8 mouse cellular contexts compared by ENCODE assay signal in genomic region chr11:98837231-98837704, GRCm38 (mm10). TPM values are rescaled to one million over a fixed set of nuclear protein-coding genes. Genes with fewer than 3 reads are reported as not detected.
DNase-seq lines count a peak whose midpoint lies in the region; ATAC-seq and TF ChIP-seq lines count a peak whose summit lies in the region.

No protein-coding gene starts in this region.

- no peaks in the 10 kb centered on the region for H3K9me3 ChIP-seq in hindbrain, embryonic 16.5 days (ENCODE audit: control insufficient read depth, low read length)
- H3K9me3 ChIP-seq in midbrain, embryonic 16.5 days (replicated peaks; ENCODE audit: control insufficient read depth, low read length, poor library complexity, severe bottlenecking), result no peaks in the 10 kb centered on the region

- peak overlapping the region; percentile 95 for H3K9ac ChIP-seq in hindbrain, embryonic 16.5 days (ENCODE audit: low read depth, low read length)
- peak overlapping the region; percentile 87 for H3K9ac ChIP-seq in midbrain, embryonic 16.5 days (ENCODE audit: low read depth, low read length)

- H3K4me3 ChIP-seq in gastrocnemius, adult 2 months, result peak overlapping the region; percentile 91
- H3K4me3 ChIP-seq in hindbrain, embryonic 16.5 days (ENCODE audit: low read length), result peak overlapping the region; percentile 75
- peak overlapping the region; percentile 74 for H3K4me3 ChIP-seq in midbrain, embryonic 16.5 days (ENCODE audit: low read depth, low read length)

- peaks cover 25% of the 10 kb centered on the region for H3K4me1 ChIP-seq in hindbrain, embryonic 16.5 days (ENCODE audit: control insufficient read depth, insufficient read depth, low read depth, low read length)
- peaks cover 18% of the 10 kb centered on the region; the same call in 1 of the 2 replicates for H3K4me1 ChIP-seq in midbrain, embryonic 16.5 days (ENCODE audit: control insufficient read depth, insufficient read depth, low read length)

- TF ChIP-seq CTCF in gastrocnemius, adult 2 months (IDR thresholded peaks at IDR 0.05), result no peak

- DNase-seq in gastrocnemius, adult 2 months, result peak; percentile 32
- no peak for DNase-seq in gastrocnemius, postnatal 14 days
- DNase-seq in retina, embryonic 14.5 days (ENCODE audit: low spot score), result peak; percentile 44
- DNase-seq in retina, postnatal 1 day, result no peak
- no peak for DNase-seq in T-cell, adult 2 months (ENCODE audit: low spot score)

- ATAC-seq in hindbrain, embryonic 16.5 days, result peak; percentile 43
- peak; percentile 72 for ATAC-seq in midbrain, embryonic 16.5 days
- ATAC-seq in activated CD4-positive, CD25-positive, alpha-beta regulatory T cell, adult 4 months, result no peak

- peaks cover 10% of the 10 kb centered on the region for H3K36me3 ChIP-seq in hindbrain, embryonic 16.5 days (ENCODE audit: control insufficient read depth, insufficient read depth, low read length)
- H3K36me3 ChIP-seq in midbrain, embryonic 16.5 days (ENCODE audit: control insufficient read depth, insufficient read depth, low read length), result peaks cover 13% of the 10 kb centered on the region

- intact Hi-C loops in gastrocnemius, adult 2 months (cut with DNase I), result no loop called here
- intact Hi-C loops in gastrocnemius, postnatal 14 days (cut with DNase I; ENCODE audit: low total_unique reads), result no loop called here

- no peaks in the 10 kb centered on the region for H3K27me3 ChIP-seq in hindbrain, embryonic 16.5 days (replicated peaks; ENCODE audit: control insufficient read depth, insufficient read depth, low read length)
- H3K27me3 ChIP-seq in midbrain, embryonic 16.5 days (ENCODE audit: control insufficient read depth, insufficient read depth, low read depth, low read length), result no peaks in the 10 kb centered on the region

- peak overlapping the region; percentile 75; the same call in 1 of the 2 replicates for H3K27ac ChIP-seq in gastrocnemius, adult 2 months
- H3K27ac ChIP-seq in hindbrain, embryonic 16.5 days (ENCODE audit: low read depth, low read length), result peak overlapping the region; percentile 84
- peak overlapping the region; percentile 69 for H3K27ac ChIP-seq in midbrain, embryonic 16.5 days (ENCODE audit: low read length)

- under 1% methylated on average over 11 of the region's 29 CpGs for WGBS in hindbrain, embryonic 16.5 days
- 2% methylated on average over 23 of the region's 29 CpGs for WGBS in midbrain, embryonic 16.5 days

- H3K4me2 ChIP-seq in hindbrain, embryonic 16.5 days (ENCODE audit: low read length), result peak overlapping the region; percentile 92
- H3K4me2 ChIP-seq in midbrain, embryonic 16.5 days (ENCODE audit: low read length), result peak overlapping the region; percentile 70

RNA-seq across cellular contexts. Expression of gene Rapgefl1, which starts 0.7 kb away (rescaled TPM):
- under 1 TPM; 0.22 to 0.26 TPM for total RNA-seq in gastrocnemius, adult 2 months (2021)
- 1 to 10 TPM in 1 of 2 experiments, under 1 TPM in 1; 0.49 to 1.1 TPM for total RNA-seq in gastrocnemius, postnatal 14 days (2021)
- 11.6 and 13.0 TPM in 2 replicates for polyA plus RNA-seq in hindbrain, embryonic 16.5 days (2015; fragmentation: Nextera tagmentation; extraction: Ambion mirVana)
- polyA plus RNA-seq in midbrain, embryonic 16.5 days (2015; fragmentation: Nextera tagmentation; extraction: Ambion mirVana), result 9.6 and 10.6 TPM in 2 replicates
- polyA plus RNA-seq in activated CD4-positive, CD25-positive, alpha-beta regulatory T cell, adult 4 months (2017; shearing (Covaris generic)), result under 1 TPM in 1 of 2 experiments, not detected in 1; 0.15 TPM

RNA-seq across cellular contexts. Expression of gene Wipf2, which starts 26.2 kb away (rescaled TPM):
- total RNA-seq in gastrocnemius, adult 2 months (2021), result 1 to 10 TPM; 6.1 to 6.6 TPM
- 1 to 10 TPM; 4.4 to 4.6 TPM for total RNA-seq in gastrocnemius, postnatal 14 days (2021)
- polyA plus RNA-seq in hindbrain, embryonic 16.5 days (2015; fragmentation: Nextera tagmentation; extraction: Ambion mirVana), result 4.1 and 4.2 TPM in 2 replicates
- 4.5 and 4.7 TPM in 2 replicates for polyA plus RNA-seq in midbrain, embryonic 16.5 days (2015; fragmentation: Nextera tagmentation; extraction: Ambion mirVana)
- polyA plus RNA-seq in activated CD4-positive, CD25-positive, alpha-beta regulatory T cell, adult 4 months (2017; shearing (Covaris generic)), result 10 to 100 TPM; 10.9 to 12.3 TPM

RNA-seq across cellular contexts. Expression of gene Casc3, which starts 32.6 kb away (rescaled TPM):
- total RNA-seq in gastrocnemius, adult 2 months (2021), result 10 to 100 TPM; 17.4 to 21.9 TPM
- 10 to 100 TPM; 20.1 to 21.5 TPM for total RNA-seq in gastrocnemius, postnatal 14 days (2021)
- polyA plus RNA-seq in hindbrain, embryonic 16.5 days (2015; fragmentation: Nextera tagmentation; extraction: Ambion mirVana), result 41.7 and 49.2 TPM in 2 replicates
- polyA plus RNA-seq in midbrain, embryonic 16.5 days (2015; fragmentation: Nextera tagmentation; extraction: Ambion mirVana), result 47.0 and 51.7 TPM in 2 replicates
- 10 to 100 TPM; 10.6 to 11.2 TPM for polyA plus RNA-seq in activated CD4-positive, CD25-positive, alpha-beta regulatory T cell, adult 4 months (2017; shearing (Covaris generic))

RNA-seq across cellular contexts. Expression of gene Msl1, which starts 42.0 kb away (rescaled TPM):
- 10 to 100 TPM; 51.8 to 69.4 TPM for total RNA-seq in gastrocnemius, adult 2 months (2021)
- total RNA-seq in gastrocnemius, postnatal 14 days (2021), result 10 to 100 TPM; 49.0 to 55.3 TPM
- polyA plus RNA-seq in hindbrain, embryonic 16.5 days (2015; fragmentation: Nextera tagmentation; extraction: Ambion mirVana), result 28.2 and 28.6 TPM in 2 replicates
- 29.2 and 33.2 TPM in 2 replicates for polyA plus RNA-seq in midbrain, embryonic 16.5 days (2015; fragmentation: Nextera tagmentation; extraction: Ambion mirVana)
- polyA plus RNA-seq in activated CD4-positive, CD25-positive, alpha-beta regulatory T cell, adult 4 months (2017; shearing (Covaris generic)), result 10 to 100 TPM; 19.9 to 22.0 TPM

Comparison
In these comparisons a context has a peak if more than half of its experiments do, and no peak if none do; other contexts are left out.
1. DNase-seq: peak in gastrocnemius, adult 2 months (single experiment) and retina, embryonic 14.5 days (single experiment); none in gastrocnemius, postnatal 14 days (single experiment), retina, postnatal 1 day (single experiment) and T-cell, adult 2 months (single experiment).
2. Peak in every context shown above with its lines, with median percentiles within 50 percentile points of each other: H3K27ac ChIP-seq and H3K4me3 ChIP-seq.